Mouse (Mus musculus): ENCODE measurements around the gene Tpm1.

- TF ChIP-seq MAFK (IDR thresholded peaks at IDR 0.05; ENCODE audit: insufficient read depth, low read depth, low read length) (no peak), HCFC1 (IDR thresholded peaks at IDR 0.05; ENCODE audit: borderline replicate concordance, insufficient read depth, low read length) (no peak), CHD2 (IDR thresholded peaks at IDR 0.05; ENCODE audit: low read depth, low read length) (no peak), ZC3H11A (IDR thresholded peaks at IDR 0.05; ENCODE audit: borderline replicate concordance, low read depth, low read length) (no peak)
These were observed 9.3 kb downstream of the Tpm1 start for GRCm38 (mm10) chr9:67039867-67040266.
